Mouse (Mus musculus): Measurements from ENCODE around the gene Mt1.

DNA sequence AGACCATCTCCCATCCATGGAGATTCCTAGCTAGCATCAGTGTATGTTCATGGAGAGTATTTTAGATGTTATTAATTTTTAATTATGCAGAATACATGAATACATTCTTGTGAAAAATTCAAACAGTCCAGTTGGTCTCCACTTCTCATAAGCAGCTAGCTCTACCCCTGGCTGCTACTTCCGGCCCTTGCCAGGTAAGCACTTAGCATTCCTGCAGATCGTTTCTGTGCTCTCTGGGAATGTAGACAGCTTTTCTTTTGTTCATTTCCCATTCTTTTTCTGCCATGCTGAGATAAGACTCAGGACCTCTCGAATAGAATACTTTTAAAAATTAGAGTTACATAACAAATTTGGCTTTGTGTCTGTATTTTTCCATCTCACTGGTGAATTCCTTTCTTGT is 25.2 kb downstream of the Mt1 start:
- TF ChIP-seq CTCF (IDR thresholded peaks at IDR 0.05; ENCODE audit: low read depth, low read length), result no peak
- no peak for TF ChIP-seq EP300 (IDR thresholded peaks at IDR 0.05; ENCODE audit: insufficient read depth, low read depth, low read length)

Measured in ES-Bruce4 (cell line).